Mouse (Mus musculus): ENCODE measurements around the gene Lcn9. TPM values are rescaled to one million over a fixed set of nuclear protein-coding genes. Genes with fewer than 3 reads are reported as not detected.
"Not testable (repeated sequence)": the region's sequence is repeated elsewhere in the genome, so short reads cannot be mapped to it uniquely, and the experiment has no call there.

The Lcn9 gene
- polyA plus RNA-seq, 1 experiment from 2014 or later: not detected

GRCm38 (mm10) chr2:25789092-25789491 is 33.9 kb upstream of the Lcn9 start:
- H3K27me3 ChIP-seq (replicated peaks; ENCODE audit: control insufficient read depth, insufficient read depth, low read length): no peaks in the 10 kb centered on the region
- no peak overlapping the region for H3K4me2 ChIP-seq (ENCODE audit: low read length)

DNA sequence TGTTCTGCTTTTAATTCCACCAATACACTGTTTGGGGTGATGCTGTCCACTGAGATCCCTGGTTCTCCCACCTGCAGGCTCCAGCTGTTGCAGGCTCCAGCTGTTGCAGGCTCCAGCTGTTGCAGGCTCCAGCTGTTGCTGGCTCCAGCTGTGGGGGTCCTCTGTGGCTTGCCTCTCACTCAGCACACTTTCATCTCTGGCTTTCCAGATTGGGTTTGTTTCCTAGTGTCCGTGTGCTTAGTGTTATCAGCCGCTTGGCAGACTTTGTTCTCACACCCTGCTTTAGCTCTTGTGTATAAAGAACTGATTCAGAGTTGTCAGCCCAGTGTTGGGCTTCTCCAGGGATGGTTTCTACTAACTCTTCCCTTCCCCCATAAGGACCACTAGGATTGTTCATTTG is 25.3 kb upstream of the Lcn9 start:
- H3K27me3 ChIP-seq (replicated peaks; ENCODE audit: control insufficient read depth, insufficient read depth, low read length): no peaks in the 10 kb centered on the region
- no peak for ATAC-seq
- no peak overlapping the region for H3K9ac ChIP-seq (ENCODE audit: low read depth, low read length)
- H3K27ac ChIP-seq (ENCODE audit: low read depth, low read length): no peak overlapping the region
- H3K9me3 ChIP-seq (ENCODE audit: control insufficient read depth, low read length): no peaks in the 10 kb centered on the region
- H3K4me3 ChIP-seq (ENCODE audit: low read length): no peak overlapping the region
- 40% methylated on average over 2 of the region's 2 CpGs for WGBS
- H3K36me3 ChIP-seq (ENCODE audit: control insufficient read depth, insufficient read depth, low read length): no peaks in the 10 kb centered on the region
- H3K4me1 ChIP-seq (ENCODE audit: control insufficient read depth, insufficient read depth, low read depth, low read length): no peaks in the 10 kb centered on the region
- H3K4me2 ChIP-seq (ENCODE audit: low read length): no peak overlapping the region

More at GRCm38 (mm10) chr2:25789092-25789491, 33.9 kb upstream of the Lcn9 start:
- Histone ChIP-seq H3K9ac (ENCODE audit: low read depth, low read length) (no peak overlapping the region), H3K9me3 (ENCODE audit: control insufficient read depth, low read length) (no peaks in the 10 kb centered on the region), H3K4me3 (ENCODE audit: low read length) (no peak overlapping the region), H3K4me1 (ENCODE audit: control insufficient read depth, insufficient read depth, low read depth, low read length) (no peaks in the 10 kb centered on the region), H3K36me3 (ENCODE audit: control insufficient read depth, insufficient read depth, low read length) (no peaks in the 10 kb centered on the region), H3K27ac (ENCODE audit: low read depth, low read length) (no peak overlapping the region)
- no peak for ATAC-seq
- WGBS: 88% methylated on average over 3 of the region's 3 CpGs

DNA sequence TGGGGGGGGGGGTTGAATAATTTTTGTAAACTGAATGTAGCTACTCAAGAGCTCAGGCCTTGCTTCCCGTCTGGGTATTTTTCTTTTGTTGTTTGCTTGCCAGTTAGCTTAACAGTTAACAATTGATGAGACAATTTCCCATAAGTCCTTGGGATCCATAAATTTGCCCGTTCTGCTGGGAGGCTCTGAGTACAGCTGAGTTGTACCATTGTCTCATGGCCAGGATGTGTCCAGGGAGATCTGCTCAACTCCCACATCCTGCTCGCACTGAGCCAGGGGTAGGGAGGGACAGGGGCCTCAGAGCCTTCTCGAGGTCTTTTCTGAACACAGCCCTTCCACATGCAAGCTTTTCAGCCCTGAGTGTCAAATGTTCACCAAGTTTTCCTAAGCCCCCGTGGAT is 24.9 kb upstream of the Lcn9 start:
- WGBS: 38% methylated on average over 5 of the region's 5 CpGs

DNA sequence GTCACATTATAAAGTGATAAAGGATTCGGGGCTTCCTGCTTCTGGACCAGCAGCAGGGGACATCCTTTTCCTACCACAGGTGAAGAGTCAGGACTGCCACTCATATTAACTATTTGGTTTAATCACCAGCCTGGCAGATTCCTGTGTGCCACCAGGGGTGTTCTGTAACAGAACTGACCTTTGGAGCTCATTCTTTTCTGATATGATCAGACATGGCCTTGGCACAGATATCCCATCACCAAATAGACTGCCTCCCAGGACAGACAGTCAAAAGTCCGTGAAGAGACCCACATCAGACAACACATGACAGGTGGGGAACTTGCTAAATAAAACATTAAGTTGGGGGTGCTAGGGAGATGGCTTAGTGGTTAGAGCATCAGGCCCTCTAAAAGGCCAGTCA is 11.2 kb upstream of the Lcn9 start:
- H3K4me3 ChIP-seq (ENCODE audit: low read length): no peak overlapping the region
- ATAC-seq: no peak
- H3K4me2 ChIP-seq (ENCODE audit: low read length): no peak overlapping the region
- no peak overlapping the region for H3K27ac ChIP-seq (ENCODE audit: low read depth, low read length)
- 63% methylated on average over 2 of the region's 2 CpGs for WGBS
- no peaks in the 10 kb centered on the region for H3K4me1 ChIP-seq (ENCODE audit: control insufficient read depth, insufficient read depth, low read depth, low read length)
- no peaks in the 10 kb centered on the region for H3K9me3 ChIP-seq (ENCODE audit: control insufficient read depth, low read length)
- no peaks in the 10 kb centered on the region for H3K36me3 ChIP-seq (ENCODE audit: control insufficient read depth, insufficient read depth, low read length)
- H3K9ac ChIP-seq (ENCODE audit: low read depth, low read length): no peak overlapping the region
- no peaks in the 10 kb centered on the region for H3K27me3 ChIP-seq (replicated peaks; ENCODE audit: control insufficient read depth, insufficient read depth, low read length)

More for the DNA sequence above, 24.9 kb upstream of the Lcn9 start:
- H3K4me1 ChIP-seq (ENCODE audit: control insufficient read depth, insufficient read depth, low read depth, low read length): no peaks in the 10 kb centered on the region
- H3K9ac ChIP-seq (ENCODE audit: low read depth, low read length): no peak overlapping the region
- no peak for ATAC-seq
- no peaks in the 10 kb centered on the region for H3K36me3 ChIP-seq (ENCODE audit: control insufficient read depth, insufficient read depth, low read length)
- H3K4me2 ChIP-seq (ENCODE audit: low read length): no peak overlapping the region
- H3K4me3 ChIP-seq (ENCODE audit: low read length): no peak overlapping the region
- H3K27ac ChIP-seq (ENCODE audit: low read depth, low read length): no peak overlapping the region
- H3K9me3 ChIP-seq (ENCODE audit: control insufficient read depth, low read length): no peaks in the 10 kb centered on the region
- no peaks in the 10 kb centered on the region for H3K27me3 ChIP-seq (replicated peaks; ENCODE audit: control insufficient read depth, insufficient read depth, low read length)

GRCm38 (mm10) chr2:25813364-25813763 is 9.6 kb upstream of the Lcn9 start:
- 84% methylated on average over 5 of the region's 5 CpGs for WGBS
- ATAC-seq: no peak
- no peaks in the 10 kb centered on the region for H3K4me1 ChIP-seq (ENCODE audit: control insufficient read depth, insufficient read depth, low read depth, low read length)

DNA sequence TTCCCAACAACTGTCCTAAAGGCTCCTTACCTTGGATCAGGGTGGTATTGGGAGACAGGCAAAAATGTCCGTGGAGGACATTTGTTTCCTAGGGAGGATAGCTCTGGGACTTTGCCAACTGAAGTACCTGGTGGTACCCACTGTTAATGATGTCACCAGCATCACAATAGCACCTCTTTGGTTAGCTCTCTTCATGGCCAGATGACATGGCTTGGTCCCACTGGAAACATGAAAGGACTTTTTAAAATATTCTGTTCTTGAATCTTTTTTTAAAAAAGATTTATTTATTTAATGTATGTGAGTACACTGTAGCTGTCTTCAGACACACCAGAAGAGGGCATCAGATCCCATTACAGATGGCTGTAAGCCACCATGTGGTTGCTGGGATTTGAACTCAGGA is 7.2 kb upstream of the Lcn9 start, which contains the start of gene Glt6d1:
Gene Glt6d1 (minus strand): TSS at position 101 of the 400 bp plus-strand sequence.
- not testable (repeated sequence) for ATAC-seq; H3K27me3 ChIP-seq (replicated peaks; ENCODE audit: control insufficient read depth, insufficient read depth, low read length); H3K4me1 ChIP-seq (ENCODE audit: control insufficient read depth, insufficient read depth, low read depth, low read length); H3K9ac ChIP-seq (ENCODE audit: low read depth, low read length); H3K9me3 ChIP-seq (ENCODE audit: control insufficient read depth, low read length); H3K27ac ChIP-seq (ENCODE audit: low read depth, low read length); H3K36me3 ChIP-seq (ENCODE audit: control insufficient read depth, insufficient read depth, low read length); H3K4me3 ChIP-seq (ENCODE audit: low read length); H3K4me2 ChIP-seq (ENCODE audit: low read length)
- 79% methylated on average over 1 of the region's 1 CpGs for WGBS

More at GRCm38 (mm10) chr2:25813364-25813763, 9.6 kb upstream of the Lcn9 start:
- no peak overlapping the region for H3K4me2 ChIP-seq (ENCODE audit: low read length)
- no peak overlapping the region for H3K4me3 ChIP-seq (ENCODE audit: low read length)
- no peak overlapping the region for H3K9ac ChIP-seq (ENCODE audit: low read depth, low read length)
- no peak overlapping the region for H3K27ac ChIP-seq (ENCODE audit: low read depth, low read length)
- H3K36me3 ChIP-seq (ENCODE audit: control insufficient read depth, insufficient read depth, low read length): no peaks in the 10 kb centered on the region
- H3K9me3 ChIP-seq (ENCODE audit: control insufficient read depth, low read length): no peaks in the 10 kb centered on the region
- H3K27me3 ChIP-seq (replicated peaks; ENCODE audit: control insufficient read depth, insufficient read depth, low read length): no peaks in the 10 kb centered on the region

DNA sequence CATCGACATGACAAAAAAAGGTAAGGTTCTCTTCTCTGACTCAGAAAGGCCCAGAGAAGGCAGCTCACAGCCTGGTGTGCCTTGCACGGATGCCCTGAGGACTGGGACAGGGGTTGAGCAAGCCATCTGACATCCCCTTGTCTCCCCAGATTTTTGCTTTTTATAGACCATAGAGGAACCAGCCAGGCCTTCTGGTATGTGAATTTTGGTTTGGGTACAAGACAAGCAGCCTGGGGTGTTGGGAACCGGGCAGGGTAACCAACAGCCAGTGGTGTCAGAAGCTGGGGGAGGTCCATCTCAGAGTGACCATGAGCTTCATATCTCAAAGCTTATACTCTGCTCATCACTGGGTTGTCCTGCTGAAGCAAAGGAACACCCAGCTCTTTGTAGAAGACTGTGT is 1.8 kb downstream of the Lcn9 start:
- ATAC-seq: no peak
- Histone ChIP-seq H3K9ac (ENCODE audit: low read depth, low read length) (no peak overlapping the region), H3K27me3 (replicated peaks; ENCODE audit: control insufficient read depth, insufficient read depth, low read length) (no peaks in the 10 kb centered on the region), H3K4me2 (ENCODE audit: low read length) (no peak overlapping the region), H3K9me3 (ENCODE audit: control insufficient read depth, low read length) (no peaks in the 10 kb centered on the region), H3K4me3 (ENCODE audit: low read length) (no peak overlapping the region), H3K27ac (ENCODE audit: low read depth, low read length) (no peak overlapping the region), H3K4me1 (ENCODE audit: control insufficient read depth, insufficient read depth, low read depth, low read length) (no peaks in the 10 kb centered on the region), H3K36me3 (ENCODE audit: control insufficient read depth, insufficient read depth, low read length) (no peaks in the 10 kb centered on the region)
- WGBS: 88% methylated on average over 3 of the region's 3 CpGs

GRCm38 (mm10) chr2:25828344-25828947 is 5.5 kb downstream of the Lcn9 start:
- no peaks in the 10 kb centered on the region for H3K4me1 ChIP-seq (ENCODE audit: control insufficient read depth, insufficient read depth, low read depth, low read length)
- H3K4me2 ChIP-seq (ENCODE audit: low read length): no peak overlapping the region
- H3K4me3 ChIP-seq (ENCODE audit: low read length): no peak overlapping the region
- no peak for ATAC-seq
- H3K27me3 ChIP-seq (replicated peaks; ENCODE audit: control insufficient read depth, insufficient read depth, low read length): no peaks in the 10 kb centered on the region
- no peak overlapping the region for H3K27ac ChIP-seq (ENCODE audit: low read depth, low read length)
- whole genome bisulfite sequencing: 78% methylated on average over 8 of the region's 8 CpGs
- H3K36me3 ChIP-seq (ENCODE audit: control insufficient read depth, insufficient read depth, low read length): no peaks in the 10 kb centered on the region
- H3K9me3 ChIP-seq (ENCODE audit: control insufficient read depth, low read length): no peaks in the 10 kb centered on the region
- no peak overlapping the region for H3K9ac ChIP-seq (ENCODE audit: low read depth, low read length)

DNA sequence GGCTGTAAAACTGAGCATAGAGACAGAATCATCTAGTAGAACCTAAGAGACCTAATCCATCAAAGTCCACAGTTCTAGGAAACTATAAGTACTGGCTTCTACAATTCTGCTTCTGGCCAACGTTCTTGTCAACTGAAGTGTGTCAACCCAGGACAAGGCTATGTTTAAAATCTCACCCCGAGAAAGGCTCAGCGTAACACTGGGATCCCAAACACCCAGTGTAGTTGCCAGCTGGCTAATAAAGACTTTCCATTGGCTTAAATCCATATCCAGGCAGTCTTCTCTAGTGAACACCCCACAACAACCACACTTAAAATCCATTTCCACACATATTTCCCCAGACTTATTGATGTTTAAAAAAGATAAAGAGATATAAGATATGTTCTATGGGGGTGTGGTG is 7.8 kb downstream of the Lcn9 start:
- Histone ChIP-seq H3K36me3 (ENCODE audit: control insufficient read depth, insufficient read depth, low read length) (no peaks in the 10 kb centered on the region), H3K9me3 (ENCODE audit: control insufficient read depth, low read length) (no peaks in the 10 kb centered on the region), H3K27ac (ENCODE audit: low read depth, low read length) (no peak overlapping the region), H3K4me1 (ENCODE audit: control insufficient read depth, insufficient read depth, low read depth, low read length) (no peaks in the 10 kb centered on the region), H3K27me3 (replicated peaks; ENCODE audit: control insufficient read depth, insufficient read depth, low read length) (no peaks in the 10 kb centered on the region), H3K4me2 (ENCODE audit: low read length) (no peak overlapping the region), H3K4me3 (ENCODE audit: low read length) (no peak overlapping the region), H3K9ac (ENCODE audit: low read depth, low read length) (no peak overlapping the region)
- ATAC-seq: no peak
- 74% methylated on average over 3 of the region's 3 CpGs for WGBS

DNA sequence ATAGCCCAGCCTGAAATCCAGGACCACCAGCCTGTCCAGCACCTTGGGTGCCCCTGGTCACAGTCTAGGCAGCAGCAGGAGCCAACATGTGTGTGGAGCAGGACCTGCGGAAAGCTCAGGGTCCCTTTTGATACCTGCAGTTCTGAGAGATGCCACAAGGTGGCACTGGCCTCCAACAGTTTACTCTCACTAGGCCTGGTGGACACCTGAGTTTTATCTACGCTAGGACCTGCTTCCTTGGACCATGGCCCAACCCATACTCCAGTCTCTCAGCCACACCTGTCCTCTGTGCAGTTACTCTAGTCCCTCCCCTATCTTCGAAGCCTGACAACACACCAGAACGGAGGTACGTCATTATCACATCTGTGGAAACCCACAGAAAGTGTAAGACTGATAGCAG is 13.3 kb downstream of the Lcn9 start:
- Histone ChIP-seq H3K9me3 (ENCODE audit: control insufficient read depth, low read length) (no peaks in the 10 kb centered on the region), H3K9ac (ENCODE audit: low read depth, low read length) (no peak overlapping the region), H3K4me1 (ENCODE audit: control insufficient read depth, insufficient read depth, low read depth, low read length) (no peaks in the 10 kb centered on the region), H3K36me3 (ENCODE audit: control insufficient read depth, insufficient read depth, low read length) (no peaks in the 10 kb centered on the region), H3K4me2 (ENCODE audit: low read length) (no peak overlapping the region), H3K4me3 (ENCODE audit: low read length) (no peak overlapping the region), H3K27me3 (replicated peaks; ENCODE audit: control insufficient read depth, insufficient read depth, low read length) (no peaks in the 10 kb centered on the region), H3K27ac (ENCODE audit: low read depth, low read length) (no peak overlapping the region)
- ATAC-seq: peak; percentile 71
- 48% methylated on average over 5 of the region's 5 CpGs for WGBS
